Mouse (Mus musculus) gastrocnemius, postnatal 10 days (tissue): ENCODE measurements around the gene Tceal1. TPM values are rescaled to one million over a fixed set of nuclear protein-coding genes. Genes with fewer than 3 reads are reported as not detected.
"Not testable (repeated sequence)": the region's sequence is repeated elsewhere in the genome, so short reads cannot be mapped to it uniquely, and the experiment has no call there.

Experiments
- DNase-seq: peaks from one replicate; pipeline ENCODE4 v3.0.0; 2021; ENCODE audit warnings: mixed read lengths
- long read RNA-seq, 2 experiments: library from polyadenylated mRNA; stranded (forward); transcript quantifications; one replicate each; pipeline ENCODE4 v2.0.0; 2021
- total RNA-seq, 2 experiments: library from RNA; stranded (reverse); gene quantifications; 2 replicates each; pipeline ENCODE4 v1.2.3; 2021

The Tceal1 gene
- 1 to 10 TPM; 5.1 to 5.2 TPM for total RNA-seq
- long read RNA-seq, experiment 1, transcript Tceal1-201 (2 exons, 2,803 nt): major isoform, 18 of 19 reads
- long read RNA-seq, experiment 1, partial matches to known transcripts: 0 of 19 reads
- long read RNA-seq, experiment 1, other reads (novel, unspliced or antisense): 1 of 19 reads
- long read RNA-seq, experiment 2, transcript Tceal1-201 (2 exons, 2,803 nt): major isoform, 5 of 7 reads
- long read RNA-seq, experiment 2, partial matches to known transcripts: 0 of 7 reads
- long read RNA-seq, experiment 2, other reads (novel, unspliced or antisense): 2 of 7 reads

GRCm38 (mm10) chrX:136707446-136708167 is at the start of gene Tceal1:
Gene Tceal1 (plus strand): TSS chrX:136707982.
- DNase-seq: peak; percentile 65

GRCm38 (mm10) chrX:136666281-136666706 is 41.5 kb upstream of the Tceal1 start:
- peak; percentile 5 for DNase-seq

- not testable (repeated sequence) for DNase-seq
These were observed 40.9 kb upstream of the Tceal1 start for GRCm38 (mm10) chrX:136666762-136667464.

GRCm38 (mm10) chrX:136668794-136669193 is 39.0 kb upstream of the Tceal1 start:
- DNase-seq: no peak

GRCm38 (mm10) chrX:136680989-136681388 is 26.8 kb upstream of the Tceal1 start:
- DNase-seq: no peak

GRCm38 (mm10) chrX:136691606-136692293 is 16.0 kb upstream of the Tceal1 start:
- not testable (repeated sequence) for DNase-seq

GRCm38 (mm10) chrX:136692294-136692675 is 15.5 kb upstream of the Tceal1 start:
- no peak for DNase-seq

GRCm38 (mm10) chrX:136693196-136693595 is 14.6 kb upstream of the Tceal1 start:
- DNase-seq: no peak

- peak; percentile 16 for DNase-seq
These were observed 443 bp downstream of the Tceal1 start for GRCm38 (mm10) chrX:136708168-136708681.

GRCm38 (mm10) chrX:136708782-136709181 is 1.0 kb downstream of the Tceal1 start:
- no peak for DNase-seq

GRCm38 (mm10) chrX:136714742-136715474 is 7.1 kb downstream of the Tceal1 start:
- DNase-seq: not testable (repeated sequence)

GRCm38 (mm10) chrX:136732016-136732415 is 24.2 kb downstream of the Tceal1 start:
- DNase-seq: no peak

GRCm38 (mm10) chrX:136740087-136740790 is 32.5 kb downstream of the Tceal1 start:
- no peak for DNase-seq

GRCm38 (mm10) chrX:136740791-136741650 is 33.2 kb downstream of the Tceal1 start:
- DNase-seq: peak; percentile 78

- DNase-seq: peak; percentile 73
These were observed 33.9 kb downstream of the Tceal1 start for GRCm38 (mm10) chrX:136741651-136742201.

GRCm38 (mm10) chrX:136742241-136742640 is 34.5 kb downstream of the Tceal1 start:
- DNase-seq: peak; percentile 8

- peak; percentile 10 for DNase-seq
These were observed 34.9 kb downstream of the Tceal1 start for GRCm38 (mm10) chrX:136742661-136743103.

GRCm38 (mm10) chrX:136743459-136743858 is 35.7 kb downstream of the Tceal1 start, which contains the start of gene Morf4l2:
Gene Morf4l2 (minus strand): TSS chrX:136743690.
- DNase-seq: no peak

- DNase-seq: no peak
These were observed 36.9 kb downstream of the Tceal1 start for GRCm38 (mm10) chrX:136744663-136745062.
